Mouse (Mus musculus) cortical plate, adult 2 months (tissue): ENCODE results near the gene Frmd4b.

ENCODE experiments used
- CTCF ChIP-seq: fragments of 200-500 bp; IDR thresholded peaks from 2 replicates; pipeline ENCODE4 v1.5.1; 2011; ENCODE audit warnings: mild to moderate bottlenecking, control low read depth, low read length; ENCODE audit not compliant: insufficient read depth; ENCODE audit errors: extremely low read depth
- POLR2A ChIP-seq: fragments of 200-500 bp; IDR thresholded peaks from 2 replicates; pipeline ENCODE4 v1.6.1; 2011; ENCODE audit warnings: mild to moderate bottlenecking, low read length, control low read depth; ENCODE audit not compliant: insufficient read depth; ENCODE audit errors: extremely low read depth

GRCm38 (mm10) chr6:97289838-97290237 is 327.5 kb downstream of the Frmd4b start:
- no peak for TF ChIP-seq CTCF
- TF ChIP-seq POLR2A, result no peak
